In genomic region chr7:126584506-126584977, GRCm38 (mm10) we compare ENCODE assay signal across 7 mouse cellular contexts. TPM values are rescaled to one million over a fixed set of nuclear protein-coding genes. Genes with fewer than 3 reads are reported as not detected.
DNase-seq lines count a peak whose midpoint lies in the region; ATAC-seq and TF ChIP-seq lines count a peak whose summit lies in the region.

Gene Apobr (plus strand): TSS chr7:126584942.

- peak; percentile 71 for DNase-seq in CH12.LX (ENCODE audit: extremely low read depth)
- peak; percentile 57 for DNase-seq in NIH3T3 (ENCODE audit: low read depth)
- DNase-seq in hindbrain, embryonic 10.5 days (ENCODE audit: low spot score): no peak
- DNase-seq in frontal cortex, postnatal 10 days (ENCODE audit: low spot score in 2 of 2): no peak
- DNase-seq in cerebellum, adult 8-10 months: no peak

- H3K4me3 ChIP-seq in CH12.LX (replicated peaks in 1 of 3; ENCODE audit: low read depth in 2 of 3, low read length in 2 of 3, poor library complexity in 1 of 3): peak within 1 kb of the TSS; percentile 57 to 78 (median 59)
- H3K4me3 ChIP-seq in hindbrain, embryonic 10.5 days: peak within 1 kb of the TSS; percentile 73
- peak within 1 kb of the TSS; percentile 53 for H3K4me3 ChIP-seq in lung, embryonic 16.5 days (ENCODE audit: low read length)
- H3K4me3 ChIP-seq in stomach, embryonic 14.5 days (ENCODE audit: low read depth, low read length): peak within 1 kb of the TSS; percentile 58

- H3K36me3 ChIP-seq in CH12.LX (replicated peaks in 1 of 2; ENCODE audit: control insufficient read depth in 1 of 2, insufficient read depth in 1 of 2, low read length in 1 of 2): peaks cover 9 to 42% of the 10 kb centered on the region in 2 experiments
- H3K36me3 ChIP-seq in hindbrain, embryonic 10.5 days: peaks cover 18% of the 10 kb centered on the region
- H3K36me3 ChIP-seq in lung, embryonic 16.5 days (ENCODE audit: control insufficient read depth, insufficient read depth, low read length): no peaks in the 10 kb centered on the region
- no peaks in the 10 kb centered on the region for H3K36me3 ChIP-seq in stomach, embryonic 14.5 days (ENCODE audit: control insufficient read depth, insufficient read depth, low read length)

- H3K4me2 ChIP-seq in CH12.LX (ENCODE audit: insufficient read depth, low read depth, poor library complexity, severe bottlenecking): peak within 1 kb of the TSS; percentile 3
- peak within 1 kb of the TSS; percentile 88 for H3K4me2 ChIP-seq in lung, embryonic 16.5 days (ENCODE audit: low read depth, low read length)
- peak within 1 kb of the TSS; percentile 79 for H3K4me2 ChIP-seq in stomach, embryonic 14.5 days (replicated peaks; ENCODE audit: low read depth, low read length)

- no peaks in the 10 kb centered on the region for H3K27me3 ChIP-seq in CH12.LX (replicated peaks)
- peaks cover 42% of the 10 kb centered on the region for H3K27me3 ChIP-seq in hindbrain, embryonic 10.5 days (ENCODE audit: insufficient read depth, poor library complexity, severe bottlenecking)
- no peaks in the 10 kb centered on the region for H3K27me3 ChIP-seq in lung, embryonic 16.5 days (ENCODE audit: control insufficient read depth, insufficient read depth, low read depth, low read length)
- H3K27me3 ChIP-seq in stomach, embryonic 14.5 days (ENCODE audit: control insufficient read depth, insufficient read depth, low read length): no peaks in the 10 kb centered on the region

- H3K27ac ChIP-seq in CH12.LX (ENCODE audit: insufficient read depth, low read depth): no peak within 1 kb of the TSS
- peak within 1 kb of the TSS; percentile 93 for H3K27ac ChIP-seq in hindbrain, embryonic 10.5 days
- no peak within 1 kb of the TSS for H3K27ac ChIP-seq in lung, embryonic 16.5 days (ENCODE audit: low read length)
- no peak within 1 kb of the TSS for H3K27ac ChIP-seq in stomach, embryonic 14.5 days (ENCODE audit: low read length)

- dilution Hi-C loops in CH12.LX (cut with MboI; ENCODE audit: extremely low pct_ligation_motif_present, extremely low pct_unique_long_range_greater_than_20kb, low sequenced_read_pairs): no loop called here

- TF ChIP-seq RAD21 in CH12.LX (IDR thresholded peaks at IDR 0.05; ENCODE audit: low read depth, low read length): no peak

- H3K79me2 ChIP-seq in CH12.LX (replicated peaks; ENCODE audit: control insufficient read depth, extremely low read depth, insufficient read depth, poor library complexity, severe bottlenecking): no peaks in the 10 kb centered on the region

- peak; percentile 60; the same call in 1 of the 2 replicates for TF ChIP-seq POLR2A in CH12.LX (IDR thresholded peaks at IDR 0.05; ENCODE audit: low read depth, low read length)

- WGBS in hindbrain, embryonic 10.5 days: 82% methylated on average over 8 of the region's 8 CpGs
- WGBS in lung, embryonic 16.5 days: 75% methylated on average over 8 of the region's 8 CpGs
- WGBS in stomach, embryonic 14.5 days: 74% methylated on average over 8 of the region's 8 CpGs

- TF ChIP-seq CTCF in CH12.LX (conservative IDR thresholded peaks at IDR 0.05 in 1 of 2, IDR thresholded peaks at IDR 0.05 in 1 of 2; ENCODE audit: low read depth in 2 of 2, low read length in 2 of 2): no peak

- ATAC-seq in lung, embryonic 16.5 days (ENCODE audit: low read depth): no peak
- ATAC-seq in stomach, embryonic 14.5 days (ENCODE audit: insufficient number of reproducible peaks, insufficient read depth, low FRiP score, low read depth): no peak

- peak within 1 kb of the TSS; percentile 65 for H3K9ac ChIP-seq in CH12.LX (ENCODE audit: insufficient read depth, low read depth)
- H3K9ac ChIP-seq in lung, embryonic 16.5 days (ENCODE audit: low read length): no peak within 1 kb of the TSS
- H3K9ac ChIP-seq in stomach, embryonic 14.5 days (replicated peaks; ENCODE audit: low read depth, low read length): no peak within 1 kb of the TSS

- TF ChIP-seq EP300 in CH12.LX (IDR thresholded peaks at IDR 0.05; ENCODE audit: low read length): no peak; the same call in 1 of the 2 replicates

- peaks cover 9 to 38% of the 10 kb centered on the region in 2 experiments; a peak in 3 of 4 replicates for H3K4me1 ChIP-seq in CH12.LX (ENCODE audit: control insufficient read depth in 1 of 2, insufficient read depth in 2 of 2)
- peaks cover 37% of the 10 kb centered on the region for H3K4me1 ChIP-seq in hindbrain, embryonic 10.5 days (replicated peaks)
- peaks cover 6% of the 10 kb centered on the region for H3K4me1 ChIP-seq in lung, embryonic 16.5 days (replicated peaks; ENCODE audit: control insufficient read depth, insufficient read depth, low read length)
- H3K4me1 ChIP-seq in stomach, embryonic 14.5 days (ENCODE audit: control insufficient read depth, insufficient read depth, low read length): no peaks in the 10 kb centered on the region

- no peaks in the 10 kb centered on the region for H3K9me3 ChIP-seq in CH12.LX (replicated peaks; ENCODE audit: low read length)
- no peaks in the 10 kb centered on the region for H3K9me3 ChIP-seq in hindbrain, embryonic 10.5 days
- H3K9me3 ChIP-seq in lung, embryonic 16.5 days (ENCODE audit: control insufficient read depth, low read length): no peaks in the 10 kb centered on the region
- H3K9me3 ChIP-seq in stomach, embryonic 14.5 days (ENCODE audit: control insufficient read depth, low read depth, low read length): no peaks in the 10 kb centered on the region

- in situ Hi-C loops in CH12.LX (cut with MboI; ENCODE audit: low pct_ligation_motif_present, low pct_unique_long_range_greater_than_20kb, low sequenced_read_pairs): loop anchor here (5.0 kb wide), 1 partner anchor 38 kb away; no protein-coding TSS in a partner anchor

TF ChIP-seq in CH12.LX, 34 proteins besides CTCF, POLR2A, EP300 and RAD21:
- 0 out of 2 replicates have a peak, but pooled peaks have one; percentile 45 for TF ChIP-seq ZMIZ1 (IDR thresholded peaks at IDR 0.05; ENCODE audit: low read depth, low read length)
- peak; percentile 42; the same call in 1 of the 2 replicates for TF ChIP-seq ELF1 (IDR thresholded peaks at IDR 0.05; ENCODE audit: low read depth, low read length)
- TF ChIP-seq ZNF384 (IDR thresholded peaks at IDR 0.05; ENCODE audit: low read depth, low read length): peak; percentile 13; the same call in 1 of the 2 replicates
- TF ChIP-seq ZKSCAN1 (IDR thresholded peaks at IDR 0.05; ENCODE audit: borderline replicate concordance, low read depth, low read length): no peak
- 0 out of 2 replicates have a peak, but pooled peaks have one; percentile 34 for TF ChIP-seq NELFE (IDR thresholded peaks at IDR 0.05; ENCODE audit: low read depth, low read length)
- TF ChIP-seq JUN (IDR thresholded peaks at IDR 0.05; ENCODE audit: insufficient read depth, low read depth, low read length): no peak; the same call in 1 of the 2 replicates
- TF ChIP-seq ZC3H11A (IDR thresholded peaks at IDR 0.05; ENCODE audit: low read depth, low read length): no peak
- TF ChIP-seq TCF12 (IDR thresholded peaks at IDR 0.05; ENCODE audit: low read depth, low read length): peak; percentile 31; the same call in 1 of the 2 replicates
- peak; percentile 53 for TF ChIP-seq ETS1 (conservative IDR thresholded peaks at IDR 0.05; ENCODE audit: low read depth, low read length)
- TF ChIP-seq MXI1 (IDR thresholded peaks at IDR 0.05; ENCODE audit: low read depth, low read length): peak; percentile 67; the same call in 1 of the 2 replicates
- TF ChIP-seq HCFC1 (IDR thresholded peaks at IDR 0.05; ENCODE audit: low read depth, low read length): peak; percentile 30
- no peak for TF ChIP-seq CHD1 (IDR thresholded peaks at IDR 0.05; ENCODE audit: low read depth, low read length)
- TF ChIP-seq MYC (IDR thresholded peaks at IDR 0.05; ENCODE audit: low read depth, low read length): no peak
- TF ChIP-seq GABPA (IDR thresholded peaks at IDR 0.05; ENCODE audit: insufficient replicate concordance, low read depth, low read length): no peak
- peak; percentile 78; the same call in 1 of the 2 replicates for TF ChIP-seq CHD2 (IDR thresholded peaks at IDR 0.05; ENCODE audit: low read length)
- TF ChIP-seq TBP (conservative IDR thresholded peaks at IDR 0.05; ENCODE audit: low read depth, low read length): no peak
- peak; percentile 63 for TF ChIP-seq BHLHE40 (IDR thresholded peaks at IDR 0.05; ENCODE audit: low read depth, low read length)
- 0 out of 2 replicates have a peak, but pooled peaks have one; percentile 37 for TF ChIP-seq SIN3A (IDR thresholded peaks at IDR 0.05; ENCODE audit: low read length)

RNA-seq across cellular contexts. Expression of gene Apobr, which starts in this region (rescaled TPM):
- total RNA-seq in CH12.LX (2012; rRNA removed) (1.3 and 1.8 TPM in 2 replicates), CH12.LX (2014; rRNA removed) (1.5 and 1.6 TPM in 2 replicates)
- polyA plus RNA-seq in CH12.LX (2012; ENCODE audit: insufficient read length, low read depth): 9.7 and 10.1 TPM in 2 replicates
- polyA plus RNA-seq in hindbrain, embryonic 10.5 days (2016; fragmentation: Nextera tagmentation; extraction: Ambion mirVana): 0.47 TPM in 2 replicates
- 1.6 and 2.3 TPM in 2 replicates for polyA plus RNA-seq in lung, embryonic 16.5 days (2015; fragmentation: Nextera tagmentation; extraction: Ambion mirVana)
- 0.20 and 0.43 TPM in 2 replicates for polyA plus RNA-seq in stomach, embryonic 14.5 days (2014; fragmentation: Nextera tagmentation; extraction: Ambion mirVana)

Comparison
In these comparisons a context has a peak if more than half of its experiments do, and no peak if none do; other contexts are left out.
1. DNase-seq: peak in CH12.LX (single experiment) and NIH3T3 (single experiment); none in hindbrain, embryonic 10.5 days (single experiment), frontal cortex, postnatal 10 days (0 of 2) and cerebellum, adult 8-10 months (single experiment).
2. H3K4me2 ChIP-seq: peak in every context shown above with its lines; median percentile 88 in lung, embryonic 16.5 days; 79 in stomach, embryonic 14.5 days; 3 in CH12.LX.
3. Peak in every context shown above with its lines, with median percentiles within 50 percentile points of each other: H3K4me3 ChIP-seq.